Mouse (Mus musculus) skeletal muscle tissue, postnatal 0 days (tissue): ENCODE measurements around the gene Zfp866. TPM values are rescaled to one million over a fixed set of nuclear protein-coding genes. Genes with fewer than 3 reads are reported as not detected.

Experiments used
- polyA plus RNA-seq: library from polyadenylated mRNA; unstranded; fragments of >200 nt; fragmentation: Nextera tagmentation; extraction: Ambion mirVana; gene quantifications from 2 replicates; pipeline ENCODE4 v1.2.1, GENCODE M21; 2015

The Zfp866 gene
- polyA plus RNA-seq = 7.8 and 8.3 TPM in 2 replicates

GRCm38 (mm10) chr8:69790773-69791367 lies at the start of gene Zfp866, which contains the start of gene Atp13a1:
TSS of gene Zfp866 (minus strand) at chr8:69791178.
TSS of gene Atp13a1 (plus strand) at chr8:69791163.

GRCm38 (mm10) chr8:69832298-69832853 lies 41.4 kb upstream of the Zfp866 start, which contains the start of gene Pbx4:
TSS of gene Pbx4 (plus strand) at chr8:69832491.

DNA sequence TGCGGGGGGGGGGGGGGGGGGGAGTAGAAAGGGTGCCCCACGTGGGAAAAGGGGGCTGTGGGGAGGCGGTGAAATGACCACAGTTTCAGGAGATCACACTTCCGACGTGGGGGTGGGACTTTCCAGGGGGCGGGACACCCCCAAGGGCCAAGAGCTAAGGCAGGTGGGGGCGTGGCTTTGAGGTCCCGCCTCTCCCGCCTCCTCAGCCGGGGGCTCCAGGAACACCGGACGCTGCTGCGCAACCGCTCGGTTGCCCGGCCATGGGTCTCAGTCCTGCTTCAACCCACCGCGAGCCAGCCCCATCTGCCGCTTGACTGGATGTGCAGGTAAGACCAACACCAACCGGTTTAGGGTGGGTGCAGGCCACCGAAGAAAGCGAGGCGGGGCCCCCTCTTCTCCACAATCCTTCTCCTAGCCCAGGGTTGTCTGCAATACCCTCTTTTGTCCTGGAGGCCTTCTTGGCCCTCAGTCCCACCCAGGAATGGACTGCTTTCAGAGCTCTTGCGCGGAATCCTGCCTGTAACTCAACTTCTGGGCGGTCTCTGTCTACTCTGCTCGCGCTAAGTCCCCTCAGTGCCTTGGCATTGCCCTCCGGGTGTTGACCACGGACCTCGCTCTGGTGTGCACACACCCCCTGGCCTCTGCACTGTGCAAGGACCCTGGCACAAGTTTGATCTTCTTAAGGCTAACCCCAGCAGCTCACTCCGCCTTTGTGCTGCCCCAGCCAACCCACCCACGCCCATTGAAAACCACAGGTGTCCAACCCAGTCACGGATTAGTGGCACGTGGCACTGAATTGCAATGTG lies 31.6 kb upstream of the Zfp866 start, which contains the start of gene Lpar2:
TSS of gene Lpar2 (plus strand) at position 44 of the 806 bp plus-strand sequence.

GRCm38 (mm10) chr8:69808094-69808863 lies 17.3 kb upstream of the Zfp866 start, which contains the start of gene Gmip:
TSS of gene Gmip (plus strand) at chr8:69808679.

DNA sequence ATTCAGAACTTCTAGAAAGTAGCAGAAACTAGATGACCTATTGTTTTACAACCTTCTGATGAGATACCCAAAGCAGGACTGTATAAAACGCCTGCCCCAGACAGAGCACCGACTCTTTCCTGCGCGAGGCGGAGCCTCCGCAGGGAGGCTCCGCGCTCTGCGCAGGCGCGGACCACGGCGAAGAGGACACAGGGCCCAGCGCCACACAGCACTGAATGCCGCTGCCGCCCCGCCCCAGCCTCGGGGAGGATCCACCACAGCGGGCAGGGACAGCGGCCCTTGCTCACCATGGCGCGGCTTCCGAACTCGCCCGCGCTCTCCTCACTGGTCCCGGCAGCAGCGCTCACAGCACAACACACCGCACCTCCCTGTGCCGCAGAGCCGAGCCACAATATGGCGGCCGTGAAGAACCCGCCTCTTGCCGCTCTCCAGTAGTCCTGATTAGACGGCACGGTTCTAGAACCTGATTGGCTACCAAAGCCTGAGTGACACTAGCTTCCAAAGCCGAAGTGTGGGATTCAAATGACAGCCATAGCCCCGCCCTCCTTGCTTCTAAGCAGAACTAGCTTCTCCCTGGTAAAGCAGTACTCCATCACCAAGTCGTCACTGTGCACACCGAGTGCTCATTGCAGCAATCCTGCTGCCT lies 16.4 kb downstream of the Zfp866 start, which contains the start of gene Gm20422:
TSS of gene Gm20422 (minus strand) at position 384 of the 646 bp plus-strand sequence.

DNA sequence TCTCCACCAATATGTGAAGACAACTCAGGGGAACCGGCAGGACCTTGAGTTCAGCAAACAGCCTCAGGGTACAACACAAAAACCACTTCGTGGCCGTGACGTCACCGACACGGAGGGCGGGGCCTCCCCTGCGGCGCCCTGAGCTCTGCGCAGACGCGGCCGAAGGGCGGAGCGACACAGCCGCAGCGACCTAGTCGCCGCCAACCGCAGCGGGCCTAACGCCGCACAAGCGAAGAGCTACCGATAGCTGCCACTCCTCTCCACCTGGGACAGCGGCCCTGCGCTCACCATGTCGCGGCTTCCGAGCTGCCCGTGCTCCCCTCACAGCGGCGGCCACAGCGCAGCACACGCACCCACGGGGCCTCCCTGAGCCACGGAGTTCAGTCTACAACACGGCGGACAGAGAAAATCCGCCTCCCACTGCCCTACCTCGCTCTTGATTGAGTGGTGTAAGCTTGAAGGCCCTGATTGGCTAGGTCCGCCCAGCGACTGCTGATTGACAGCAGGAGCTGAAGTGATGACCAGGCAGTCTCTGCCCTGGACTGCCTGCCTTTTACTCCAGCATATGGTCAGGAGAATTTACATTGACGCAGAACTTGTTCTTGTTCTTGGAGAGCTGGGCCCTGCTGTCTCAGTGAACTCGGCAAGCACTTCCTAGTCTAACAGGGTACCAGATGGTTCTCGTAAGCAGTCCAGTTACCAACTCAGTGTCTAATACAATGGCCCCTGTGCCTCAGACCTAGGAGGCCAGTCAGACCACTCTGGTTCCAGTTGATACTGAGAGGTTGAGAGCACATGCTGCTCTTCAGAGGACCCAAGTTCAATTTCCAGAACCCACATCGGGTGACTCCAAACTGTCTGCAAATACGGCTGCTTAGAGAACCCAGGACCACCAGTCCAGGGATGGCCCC lies 41.2 kb downstream of the Zfp866 start, which contains the start of gene Zfp963:
TSS of gene Zfp963 (minus strand) at position 427 of the 911 bp plus-strand sequence.

Other genes with a start within 250 kb of the Zfp866 start
- 7.3 and 9.1 TPM in 2 replicates for gene Zfp868, start 165.6 kb downstream of the Zfp866 start, polyA plus RNA-seq
- 0.49 and 0.55 TPM in 2 replicates for gene Zfp964, start 136.7 kb downstream of the Zfp866 start, polyA plus RNA-seq
- gene Zfp869, start 80.5 kb downstream of the Zfp866 start, polyA plus RNA-seq = 6.7 and 9.1 TPM in 2 replicates
- 3.4 and 3.9 TPM in 2 replicates for gene Zfp963, start 41.2 kb downstream of the Zfp866 start, polyA plus RNA-seq
- gene Gm20422, start 16.3 kb downstream of the Zfp866 start, polyA plus RNA-seq = 0.58 and 1.1 TPM in 2 replicates
- gene Atp13a1, start within 50 bp of the Zfp866 start, polyA plus RNA-seq = 14.1 and 16.6 TPM in 2 replicates
- gene Gmip, start 17.5 kb upstream of the Zfp866 start, polyA plus RNA-seq = 4.4 and 4.9 TPM in 2 replicates
- gene Lpar2, start 31.3 kb upstream of the Zfp866 start, polyA plus RNA-seq = not detected in 2 replicates
- 1.5 and 1.8 TPM in 2 replicates for gene Pbx4, start 41.3 kb upstream of the Zfp866 start, polyA plus RNA-seq
- gene Cilp2, start 96.5 kb upstream of the Zfp866 start, polyA plus RNA-seq = 0.76 and 1.2 TPM in 2 replicates
- 1.3 and 1.7 TPM in 2 replicates for gene Tssk6, start 111.0 kb upstream of the Zfp866 start, polyA plus RNA-seq
- 313 and 340 TPM in 2 replicates for gene Ndufa13, start 111.4 kb upstream of the Zfp866 start, polyA plus RNA-seq
- 12.2 and 13.0 TPM in 2 replicates for gene Yjefn3, start 111.5 kb upstream of the Zfp866 start, polyA plus RNA-seq
- gene Gatad2a, start 205.2 kb upstream of the Zfp866 start, polyA plus RNA-seq = 20.4 and 23.2 TPM in 2 replicates